Mouse (Mus musculus) kidney, embryonic 14.5 days (tissue): ENCODE measurements at regions not wholly inside any gene's neighbourhood (a gene's known extent, or its start where the extent isn't known, plus 50 kb on each side); places are given as distances from the start of the nearest gene placed in this dataset.

Source experiments
- ATAC-seq: fragments of 200-750 bp; cut with Nextera tagmentation; 2 replicates; pipeline ENCODE4 v1.8.0; 2017; ENCODE audit warnings: moderate number of reproducible peaks, mild to moderate bottlenecking, moderate TSS enrichment, moderate library complexity; ENCODE audit not compliant: low FRiP score, low TSS enrichment
- H3K27ac ChIP-seq: fragments of 300-500 bp; sonication (generic); 2 replicates; pipeline ENCODE4 v1.5.1; 2014; ENCODE audit warnings: low read depth, mild to moderate bottlenecking, low read length, moderate library complexity, mixed read lengths
- H3K27me3 ChIP-seq: fragments of 300-500 bp; sonication (generic); 2 replicates; pipeline ENCODE4 v1.6.1; 2014; ENCODE audit warnings: mild to moderate bottlenecking, low read length; ENCODE audit not compliant: control insufficient read depth, insufficient read depth
- H3K36me3 ChIP-seq: fragments of 300-500 bp; sonication (generic); 2 replicates; pipeline ENCODE4 v1.6.1; 2014; ENCODE audit warnings: low read length, mixed read lengths; ENCODE audit not compliant: control insufficient read depth, insufficient read depth
- H3K4me1 ChIP-seq: fragments of 300-500 bp; sonication (generic); 2 replicates; pipeline ENCODE4 v1.6.1; 2014; ENCODE audit warnings: low read length, mixed read lengths; ENCODE audit not compliant: control insufficient read depth, insufficient read depth
- H3K4me2 ChIP-seq: fragments of 300-500 bp; sonication (generic); replicated peaks from 2 replicates; pipeline ENCODE4 v1.6.1; 2014; ENCODE audit warnings: low read depth, mild to moderate bottlenecking, low read length
- H3K4me3 ChIP-seq: fragments of 300-500 bp; sonication (generic); 2 replicates; pipeline ENCODE4 v1.5.1; 2014; ENCODE audit warnings: mild to moderate bottlenecking, low read length
- H3K9ac ChIP-seq: fragments of 300-500 bp; sonication (generic); 2 replicates; pipeline ENCODE4 v1.6.1; 2014; ENCODE audit warnings: low read depth, mild to moderate bottlenecking, low read length, moderate library complexity
- H3K9me3 ChIP-seq: fragments of 300-500 bp; sonication (generic); 2 replicates; pipeline ENCODE4 v1.6.1; 2016; ENCODE audit warnings: low read length; ENCODE audit not compliant: control insufficient read depth
- WGBS: fragments of 180-500 bp; shearing (Covaris S2); extraction: QIAGEN DNeasy Blood & Tissue Kit; methylation state at CpG from one replicate; pipeline ENCODE4 v1.1.7; 2014; 5-methylcytosine and 5-hydroxymethylcytosine counted together

DNA sequence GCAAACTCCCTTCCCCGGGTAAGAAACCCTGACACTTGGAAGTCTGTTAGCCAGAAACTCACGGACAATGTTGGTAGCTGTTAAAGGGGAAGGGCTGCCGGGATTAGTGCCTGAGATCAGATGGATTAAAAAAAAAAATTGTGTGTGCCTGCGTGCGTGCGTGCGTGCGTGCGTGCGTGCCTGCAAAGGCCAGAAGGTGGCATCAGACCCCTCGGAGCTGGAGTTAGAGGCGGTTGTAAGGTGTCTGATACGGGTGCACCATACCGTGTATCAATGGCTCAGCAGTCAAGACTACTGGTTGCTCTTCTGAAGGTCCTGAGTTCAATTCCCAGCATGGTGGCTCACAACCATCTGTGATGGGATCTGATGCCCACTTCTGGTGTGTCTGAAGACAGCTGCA, 59.0 kb upstream of the Ccdc167 start:
- Histone ChIP-seq H3K27me3 (no peaks in the 10 kb centered on the region), H3K36me3 (no peaks in the 10 kb centered on the region), H3K4me3 (no peak overlapping the region), H3K4me1 (0 out of 2 replicates have a peak, but pooled peaks cover under 1% of the 10 kb centered on the region), H3K27ac (no peak overlapping the region), H3K4me2 (no peak overlapping the region), H3K9ac (no peak overlapping the region), H3K9me3 (no peaks in the 10 kb centered on the region)
- 86% methylated on average over 14 of the region's 14 CpGs for WGBS
- no peak for ATAC-seq

DNA sequence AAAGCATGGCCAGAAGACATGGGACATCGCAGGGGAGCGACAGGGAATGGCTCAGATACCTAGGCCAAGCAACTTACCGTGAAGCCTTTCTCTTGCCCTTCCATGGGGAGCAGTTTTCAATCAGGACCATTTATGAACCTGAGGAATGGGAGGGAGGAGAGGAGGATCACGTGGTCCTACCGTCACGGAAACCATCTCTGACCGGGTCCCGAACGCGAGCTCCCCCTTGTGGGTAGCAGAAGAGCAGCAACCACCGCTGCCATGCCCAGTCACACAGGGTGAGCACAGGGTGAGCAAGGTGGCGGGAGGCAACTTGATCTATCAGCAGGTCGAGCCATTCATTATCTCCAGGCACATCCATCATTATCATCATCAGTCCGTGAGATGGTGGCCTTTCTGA, 56.5 kb upstream of the Ccdc167 start:
- Histone ChIP-seq H3K27me3 (no peaks in the 10 kb centered on the region), H3K4me2 (no peak overlapping the region), H3K9ac (no peak overlapping the region), H3K4me3 (no peak overlapping the region), H3K9me3 (no peaks in the 10 kb centered on the region), H3K27ac (no peak overlapping the region), H3K4me1 (0 out of 2 replicates have a peak, but pooled peaks cover 5% of the 10 kb centered on the region), H3K36me3 (no peaks in the 10 kb centered on the region)
- 19% methylated on average over 14 of the region's 14 CpGs for WGBS
- peak; percentile 26; the same call in 1 of the 2 replicates for ATAC-seq

DNA sequence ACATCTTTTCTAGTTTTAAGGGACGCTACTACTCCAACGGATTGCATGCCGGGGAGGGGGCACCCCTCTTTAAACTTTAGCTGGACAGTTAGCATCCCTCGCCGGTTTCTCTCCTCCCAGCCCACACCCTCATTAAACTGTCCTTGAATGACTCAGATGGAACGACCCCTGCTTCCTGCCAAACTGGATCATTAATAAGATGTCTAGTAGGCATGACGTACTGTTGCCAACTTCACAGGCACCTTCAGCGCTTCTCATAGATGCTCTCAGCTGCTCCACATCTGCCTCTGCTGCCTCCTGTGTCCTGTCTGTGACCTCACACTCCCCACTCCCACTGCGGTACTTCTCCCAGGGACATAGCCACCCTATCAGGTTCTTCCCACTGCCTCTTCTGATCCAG, 54.1 kb upstream of the Ccdc167 start:
- H3K9me3 ChIP-seq = no peaks in the 10 kb centered on the region
- ATAC-seq = peak; percentile 74
- no peak overlapping the region for H3K4me3 ChIP-seq
- WGBS = 21% methylated on average over 9 of the region's 9 CpGs
- no peaks in the 10 kb centered on the region for H3K36me3 ChIP-seq
- H3K27me3 ChIP-seq = no peaks in the 10 kb centered on the region
- H3K9ac ChIP-seq = no peak overlapping the region
- H3K4me2 ChIP-seq = no peak overlapping the region
- no peak overlapping the region for H3K27ac ChIP-seq
- 0 out of 2 replicates have a peak, but pooled peaks cover 5% of the 10 kb centered on the region for H3K4me1 ChIP-seq

- 80% methylated on average over 10 of the region's 10 CpGs for WGBS
- 0 out of 2 replicates have a peak, but pooled peaks cover 5% of the 10 kb centered on the region for H3K4me1 ChIP-seq
- no peak overlapping the region for H3K9ac ChIP-seq
- H3K27ac ChIP-seq = no peak overlapping the region
- no peak overlapping the region for H3K4me2 ChIP-seq
- H3K27me3 ChIP-seq = no peaks in the 10 kb centered on the region
- no peaks in the 10 kb centered on the region for H3K36me3 ChIP-seq
- H3K4me3 ChIP-seq = no peak overlapping the region
- ATAC-seq = no peak
- H3K9me3 ChIP-seq = no peaks in the 10 kb centered on the region
Observed at GRCm38 (mm10) chr17:29769631-29770030, 52.8 kb upstream of the Ccdc167 start.

DNA sequence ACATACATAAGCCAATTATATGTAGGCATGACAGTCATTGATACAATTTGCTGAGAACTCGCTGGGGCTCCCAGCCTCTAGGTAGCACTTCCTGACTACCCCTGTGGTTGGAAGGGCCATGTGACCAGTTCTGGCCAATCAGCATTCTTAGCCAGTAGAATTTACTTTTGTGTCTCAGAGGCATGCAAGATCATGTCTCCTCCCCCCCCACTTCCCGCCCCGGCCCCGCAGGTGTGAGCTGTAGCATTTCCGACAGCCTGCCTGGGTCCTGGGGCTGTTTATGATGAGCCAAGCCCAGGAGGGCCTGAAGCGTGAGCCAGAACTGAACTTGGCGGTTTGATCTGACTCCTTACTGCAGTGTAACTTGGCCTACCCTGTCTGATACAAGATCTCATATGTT, 52.3 kb upstream of the Ccdc167 start:
- Histone ChIP-seq H3K9ac (no peak overlapping the region), H3K9me3 (no peaks in the 10 kb centered on the region), H3K27me3 (no peaks in the 10 kb centered on the region), H3K36me3 (no peaks in the 10 kb centered on the region), H3K27ac (no peak overlapping the region), H3K4me3 (no peak overlapping the region), H3K4me2 (no peak overlapping the region), H3K4me1 (0 out of 2 replicates have a peak, but pooled peaks cover 5% of the 10 kb centered on the region)
- no peak for ATAC-seq
- WGBS = 47% methylated on average over 7 of the region's 7 CpGs

DNA sequence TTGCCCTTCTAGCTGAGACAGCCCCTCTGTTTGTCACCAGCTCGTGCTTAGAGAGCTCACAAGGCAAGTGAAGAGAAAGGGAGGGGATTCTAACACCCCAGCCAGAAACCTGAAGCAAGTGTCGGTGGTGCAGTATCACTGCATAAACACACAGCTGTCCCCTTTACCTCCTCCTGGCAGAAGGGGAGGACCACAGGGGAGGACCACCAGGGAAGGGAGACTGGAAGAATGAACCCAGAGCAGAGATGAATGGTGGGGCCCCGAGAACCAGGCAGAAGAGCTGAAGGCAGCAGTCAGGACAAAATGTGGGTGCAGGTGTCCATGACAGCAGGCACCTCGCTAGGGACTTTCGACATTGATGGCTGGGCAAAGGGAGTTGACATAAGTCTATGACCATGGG, 51.8 kb upstream of the Ccdc167 start:
- 56% methylated on average over 5 of the region's 5 CpGs for WGBS
- no peaks in the 10 kb centered on the region for H3K27me3 ChIP-seq
- no peak for ATAC-seq

More for the DNA sequence above, 51.8 kb upstream of the Ccdc167 start:
- H3K4me3 ChIP-seq = no peak overlapping the region
- H3K9me3 ChIP-seq = no peaks in the 10 kb centered on the region
- H3K36me3 ChIP-seq = no peaks in the 10 kb centered on the region
- no peak overlapping the region for H3K9ac ChIP-seq
- 0 out of 2 replicates have a peak, but pooled peaks cover 5% of the 10 kb centered on the region for H3K4me1 ChIP-seq
- no peak overlapping the region for H3K27ac ChIP-seq
- no peak overlapping the region for H3K4me2 ChIP-seq
